ENCODE assay signal across 8 mouse cellular contexts in genomic region chr11:82914711-82915352, GRCm38 (mm10). TPM values are rescaled to one million over a fixed set of nuclear protein-coding genes. Genes with fewer than 3 reads are reported as not detected.
DNase-seq lines count a peak whose midpoint lies in the region; ATAC-seq and TF ChIP-seq lines count a peak whose summit lies in the region.

No protein-coding gene starts in this region.

- H3K9ac ChIP-seq in ES-E14 (ENCODE audit: insufficient read depth, low read depth, low read length, poor library complexity, severe bottlenecking), result no peak overlapping the region
- H3K9ac ChIP-seq in forebrain, embryonic 12.5 days, result peak overlapping the region; percentile 41; the same call in 1 of the 2 replicates
- no peak overlapping the region for H3K9ac ChIP-seq in lung, embryonic 14.5 days

- peak overlapping the region; percentile 47 for H3K4me2 ChIP-seq in forebrain, embryonic 12.5 days
- peak overlapping the region; percentile 54 for H3K4me2 ChIP-seq in lung, embryonic 14.5 days

- 9% methylated on average over 16 of the region's 16 CpGs for WGBS in forebrain, embryonic 12.5 days
- 7% methylated on average over 16 of the region's 16 CpGs for WGBS in lung, embryonic 14.5 days
- WGBS in olfactory bulb, adult 2 months, result 7% methylated on average over 16 of the region's 16 CpGs

- H3K4me3 ChIP-seq in ES-E14 (ENCODE audit: insufficient read depth in 1 of 2, low read depth in 1 of 2, low read length in 2 of 2, poor library complexity in 1 of 2, severe bottlenecking in 1 of 2), result peak overlapping the region in 1 of 2 experiments; percentile 40; a peak in 1 of 4 replicates
- 0 out of 2 replicates have a peak overlapping the region, but pooled peaks have one; percentile 17 for H3K4me3 ChIP-seq in forebrain, embryonic 12.5 days (replicated peaks)
- no peak overlapping the region for H3K4me3 ChIP-seq in lung, embryonic 14.5 days (ENCODE audit: low read depth, low read length)
- H3K4me3 ChIP-seq in olfactory bulb, adult 2 months (ENCODE audit: insufficient read depth, low read depth, low read length), result no peak overlapping the region

- peaks cover 0 to 6% of the 10 kb centered on the region in 2 experiments; a peak in 1 of 4 replicates for H3K4me1 ChIP-seq in ES-E14 (ENCODE audit: control insufficient read depth in 2 of 2, insufficient read depth in 2 of 2, low read length in 2 of 2, poor library complexity in 1 of 2)
- H3K4me1 ChIP-seq in forebrain, embryonic 12.5 days, result no peaks in the 10 kb centered on the region
- no peaks in the 10 kb centered on the region for H3K4me1 ChIP-seq in lung, embryonic 14.5 days (ENCODE audit: insufficient read depth)
- no peaks in the 10 kb centered on the region for H3K4me1 ChIP-seq in olfactory bulb, adult 2 months (ENCODE audit: control insufficient read depth, insufficient read depth, low read length)

- ATAC-seq in forebrain, embryonic 12.5 days (ENCODE audit: low FRiP score), result 0 out of 2 replicates have a peak, but pooled peaks have one; percentile 14
- peak; percentile 71 for ATAC-seq in lung, embryonic 14.5 days (ENCODE audit: insufficient read depth)

- TF ChIP-seq POLR2A in olfactory bulb, adult 2 months (IDR thresholded peaks at IDR 0.05; ENCODE audit: insufficient read depth, low read depth, low read length), result no peak

- H3K27ac ChIP-seq in ES-E14 (ENCODE audit: insufficient read depth, low read depth, low read length, poor library complexity, severe bottlenecking), result no peak overlapping the region
- no peak overlapping the region for H3K27ac ChIP-seq in forebrain, embryonic 12.5 days
- no peak overlapping the region for H3K27ac ChIP-seq in lung, embryonic 14.5 days (ENCODE audit: low read depth)
- no peak overlapping the region for H3K27ac ChIP-seq in olfactory bulb, adult 2 months (ENCODE audit: insufficient read depth, low read depth, low read length)

- peak; percentile 98 for TF ChIP-seq CTCF in lung, embryonic 14.5 days (IDR thresholded peaks at IDR 0.05; ENCODE audit: low read depth)
- peak; percentile 91 for TF ChIP-seq CTCF in olfactory bulb, adult 2 months (IDR thresholded peaks at IDR 0.05; ENCODE audit: insufficient read depth, low read depth, low read length)

- H3K27me3 ChIP-seq in forebrain, embryonic 12.5 days, result peaks cover 13% of the 10 kb centered on the region; the same call in 1 of the 2 replicates
- no peaks in the 10 kb centered on the region for H3K27me3 ChIP-seq in lung, embryonic 14.5 days (ENCODE audit: insufficient read depth, low read length)

- H3K36me3 ChIP-seq in ES-E14 (ENCODE audit: control insufficient read depth, insufficient read depth, low read length, poor library complexity, severe bottlenecking), result no peaks in the 10 kb centered on the region
- no peaks in the 10 kb centered on the region for H3K36me3 ChIP-seq in forebrain, embryonic 12.5 days (replicated peaks)
- H3K36me3 ChIP-seq in lung, embryonic 14.5 days (ENCODE audit: insufficient read depth), result no peaks in the 10 kb centered on the region

- intact Hi-C loops in heart, postnatal 36 days (cut with DNase I), result loop anchor here (1.0 to 2.0 kb wide), 3 partner anchors 44 to 278 kb away; no protein-coding TSS in a partner anchor

- no peaks in the 10 kb centered on the region for H3K9me3 ChIP-seq in ES-E14 (ENCODE audit: control insufficient read depth, insufficient read depth, low read depth, low read length)
- no peaks in the 10 kb centered on the region for H3K9me3 ChIP-seq in forebrain, embryonic 12.5 days
- H3K9me3 ChIP-seq in lung, embryonic 14.5 days (ENCODE audit: low read depth, low read length), result no peaks in the 10 kb centered on the region

- in situ Hi-C loops in ES-E14 (cut with MboI; ENCODE audit: low sequenced_read_pairs in 2 of 2, unreplicated experiment in 2 of 2), result loop anchor here in 1 of 2 experiments (10.0 kb wide), 1 partner anchor 130 kb away; no protein-coding TSS in a partner anchor

- peak; percentile 76 for DNase-seq in ES-E14 (ENCODE audit: low read depth, low spot score)
- peak; percentile 67 for DNase-seq in c-Kit-positive CD71-positive TER-119-positive erythroid progenitor cells, embryonic 14.5 days (ENCODE audit: low spot score)
- DNase-seq in heart, postnatal 36 days, result peak; percentile 81 to 90
- peak; percentile 27 to 78 for DNase-seq in layer of hippocampus, adult 18-20 months (ENCODE audit: low spot score in 2 of 2)
- DNase-seq in lung, embryonic 14.5 days, result peak; percentile 91
- peak; percentile 36 to 80 for DNase-seq in thymus, postnatal 10 days (ENCODE audit: low spot score in 2 of 2)

TF ChIP-seq in ES-E14, 5 proteins besides CTCF, POLR2A, EP300 and RAD21:
- TF ChIP-seq ZNF384 (IDR thresholded peaks at IDR 0.05; ENCODE audit: low read depth, low read length), result no peak
- TF ChIP-seq ZC3H11A (IDR thresholded peaks at IDR 0.05; ENCODE audit: borderline replicate concordance, low read depth, low read length), result peak; percentile 31; the same call in 1 of the 2 replicates

RNA-seq across cellular contexts. Expression of gene Unc45b, which starts 4.5 kb away (rescaled TPM):
- 2.3 and 3.6 TPM in 2 replicates for total RNA-seq in ES-E14 (2012; rRNA removed)
- polyA plus RNA-seq in forebrain, embryonic 12.5 days (2016; fragmentation: Nextera tagmentation; extraction: Ambion mirVana), result 1.0 and 1.3 TPM in 2 replicates
- 100 to 1,000 TPM; 182 to 201 TPM for total RNA-seq in heart, postnatal 36 days (2021)
- 1 to 10 TPM in 1 of 2 experiments, under 1 TPM in 1; 0.79 to 1.1 TPM for total RNA-seq in layer of hippocampus, adult 18-20 months (2021)
- 5.6 and 7.8 TPM in 2 replicates for polyA plus RNA-seq in lung, embryonic 14.5 days (2014; fragmentation: Nextera tagmentation; extraction: Ambion mirVana)
- polyA plus RNA-seq in olfactory bulb, adult 2 months (2012; ENCODE audit: insufficient read depth, insufficient read length, low replicate concordance, missing spikeins), result not detected in 2 replicates

RNA-seq across cellular contexts. Expression of gene Nle1, which starts 6.6 kb away (rescaled TPM):
- total RNA-seq in ES-E14 (2012; rRNA removed), result 61.5 and 97.9 TPM in 2 replicates
- polyA plus RNA-seq in forebrain, embryonic 12.5 days (2016; fragmentation: Nextera tagmentation; extraction: Ambion mirVana), result 32.3 and 37.3 TPM in 2 replicates
- total RNA-seq in heart, postnatal 36 days (2021), result 10 to 100 TPM; 11.3 to 13.3 TPM
- total RNA-seq in layer of hippocampus, adult 18-20 months (2021), result 10 to 100 TPM; 33.6 to 37.6 TPM
- 33.0 and 37.4 TPM in 2 replicates for polyA plus RNA-seq in lung, embryonic 14.5 days (2014; fragmentation: Nextera tagmentation; extraction: Ambion mirVana)
- polyA plus RNA-seq in olfactory bulb, adult 2 months (2012; ENCODE audit: insufficient read depth, insufficient read length, low replicate concordance, missing spikeins), result not detected in 2 replicates

RNA-seq across cellular contexts. Expression of gene Fndc8, which starts 22.9 kb away (rescaled TPM):
- total RNA-seq in ES-E14 (2012; rRNA removed), result 0.16 TPM in 1 of 2 replicates, not detected in the other
- 0.21 and 0.40 TPM in 2 replicates for polyA plus RNA-seq in forebrain, embryonic 12.5 days (2016; fragmentation: Nextera tagmentation; extraction: Ambion mirVana)
- not detected for total RNA-seq in heart, postnatal 36 days (2021)
- not detected for total RNA-seq in layer of hippocampus, adult 18-20 months (2021)
- polyA plus RNA-seq in lung, embryonic 14.5 days (2014; fragmentation: Nextera tagmentation; extraction: Ambion mirVana), result not detected in 2 replicates
- polyA plus RNA-seq in olfactory bulb, adult 2 months (2012; ENCODE audit: insufficient read depth, insufficient read length, low replicate concordance, missing spikeins), result not detected in 2 replicates

RNA-seq across cellular contexts. Expression of gene Rad51d, which starts 24.4 kb away (rescaled TPM):
- total RNA-seq in ES-E14 (2012; rRNA removed), result 8.2 and 9.1 TPM in 2 replicates
- 12.6 and 14.2 TPM in 2 replicates for polyA plus RNA-seq in forebrain, embryonic 12.5 days (2016; fragmentation: Nextera tagmentation; extraction: Ambion mirVana)
- total RNA-seq in heart, postnatal 36 days (2021), result 10 to 100 TPM in 1 of 2 experiments, 1 to 10 TPM in 1; 9.0 to 10.6 TPM
- 10 to 100 TPM; 14.7 to 18.0 TPM for total RNA-seq in layer of hippocampus, adult 18-20 months (2021)
- polyA plus RNA-seq in lung, embryonic 14.5 days (2014; fragmentation: Nextera tagmentation; extraction: Ambion mirVana), result 13.5 and 14.5 TPM in 2 replicates
- polyA plus RNA-seq in olfactory bulb, adult 2 months (2012; ENCODE audit: insufficient read depth, insufficient read length, low replicate concordance, missing spikeins), result not detected in 2 replicates

RNA-seq across cellular contexts. Expression of gene Slfn5, which starts 36.3 kb away (rescaled TPM):
- total RNA-seq in ES-E14 (2012; rRNA removed), result 9.4 and 12.1 TPM in 2 replicates
- polyA plus RNA-seq in forebrain, embryonic 12.5 days (2016; fragmentation: Nextera tagmentation; extraction: Ambion mirVana), result 0.38 and 0.89 TPM in 2 replicates
- 10 to 100 TPM; 62.8 to 83.5 TPM for total RNA-seq in heart, postnatal 36 days (2021)
- 1 to 10 TPM; 2.9 to 3.4 TPM for total RNA-seq in layer of hippocampus, adult 18-20 months (2021)
- polyA plus RNA-seq in lung, embryonic 14.5 days (2014; fragmentation: Nextera tagmentation; extraction: Ambion mirVana), result 1.5 and 1.6 TPM in 2 replicates
- polyA plus RNA-seq in olfactory bulb, adult 2 months (2012; ENCODE audit: insufficient read depth, insufficient read length, low replicate concordance, missing spikeins), result not detected in 2 replicates

Comparison
In these comparisons a context has a peak if more than half of its experiments do, and no peak if none do; other contexts are left out.
1. RNA of gene Unc45b, which starts 4.5 kb away (total RNA-seq): 182 to 201 TPM in heart, postnatal 36 days; 2.3 to 3.6 TPM in ES-E14 and 0.79 to 1.1 TPM in layer of hippocampus, adult 18-20 months; every median in the first group is over 10 times any median in the second.
2. Peak in every context shown above with its lines, with median percentiles within 50 percentile points of each other: DNase-seq.